Mouse (Mus musculus) spleen, postnatal 14 days (tissue): ENCODE data around the gene Rpl14.

Source experiments
- DNase-seq, 2 experiments: peaks; one replicate each; pipeline ENCODE4 v3.0.0; 2021 to 2022; ENCODE audit warnings: low spot score in 2 of 2

Gene Rpl14

GRCm38 (mm10) chr9:120603512-120603908 is 32.3 kb downstream of the Rpl14 start:
- DNase-seq, result no peak

GRCm38 (mm10) chr9:120603956-120604355 is 32.7 kb downstream of the Rpl14 start:
- no peak for DNase-seq

DNA sequence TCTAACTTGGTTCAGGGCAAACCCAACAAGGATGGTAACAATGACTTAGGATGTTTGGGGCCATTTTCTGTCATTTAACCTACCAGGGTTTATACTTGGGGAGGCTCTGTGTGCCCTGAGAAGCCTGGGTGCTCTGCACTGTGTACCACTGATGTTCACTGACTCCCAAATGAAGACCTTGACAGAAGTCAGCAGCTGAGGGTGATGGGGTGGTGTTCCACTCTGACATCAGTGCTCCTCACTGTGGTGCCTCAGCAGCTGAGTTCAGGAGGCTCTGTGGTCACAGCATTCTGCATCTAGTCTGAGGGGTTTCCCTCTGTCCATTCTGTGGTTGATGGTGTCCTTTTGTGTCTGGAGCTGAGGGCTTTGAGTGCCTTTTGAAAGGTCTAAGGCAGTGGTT is 39.8 kb downstream of the Rpl14 start:
- no peak for DNase-seq

- DNase-seq, result no peak
These were observed 42.8 kb downstream of the Rpl14 start for GRCm38 (mm10) chr9:120614059-120614458.

- no peak for DNase-seq
These were observed 46.9 kb downstream of the Rpl14 start for GRCm38 (mm10) chr9:120618101-120618500.

DNA sequence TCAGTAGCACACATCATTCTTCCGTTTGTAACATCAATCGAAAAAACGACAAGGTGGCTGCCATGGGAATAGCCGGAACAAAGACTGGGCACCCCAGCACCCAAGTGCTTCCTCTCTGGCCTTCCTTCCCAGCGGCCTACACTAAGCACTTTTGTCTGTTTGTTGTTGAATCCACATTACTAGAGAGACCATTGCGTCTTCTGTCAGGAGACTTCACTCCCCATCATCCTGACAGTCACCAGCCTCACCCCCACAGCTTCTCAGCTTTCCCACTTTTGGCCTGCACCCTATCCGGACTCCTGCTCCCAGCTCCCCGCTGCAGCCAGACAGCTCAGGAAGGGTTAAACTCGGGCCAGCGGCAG is 48.1 kb downstream of the Rpl14 start:
- DNase-seq, result no peak

GRCm38 (mm10) chr9:120619709-120620408 is 48.6 kb downstream of the Rpl14 start:
- no peak for DNase-seq

DNA sequence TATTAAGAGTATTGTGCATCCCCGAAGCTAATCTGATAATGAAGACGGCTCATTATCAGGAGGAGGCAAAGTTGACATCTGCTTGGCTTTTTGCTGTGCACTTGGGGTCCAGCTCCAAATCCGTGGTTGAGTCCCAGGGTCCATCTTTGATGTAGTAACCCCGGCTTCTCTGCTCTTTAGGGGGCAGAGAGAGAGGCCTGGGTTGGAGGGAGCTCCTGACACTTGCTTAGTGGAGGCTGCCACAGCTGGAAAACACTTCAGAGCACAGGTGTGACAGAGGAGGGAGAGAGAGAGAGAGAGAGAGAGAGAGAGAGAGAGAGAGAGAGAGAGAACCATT is 49.1 kb downstream of the Rpl14 start:
- no peak for DNase-seq
